Mouse (Mus musculus) spleen, postnatal 4 days (tissue): ENCODE results near the gene Nt5c.
"Not testable (repeated sequence)": the region's sequence is repeated elsewhere in the genome, so short reads cannot be mapped to it uniquely, and the experiment has no call there.

Source experiments
- DNase-seq, 2 experiments: peaks; one replicate each; pipeline ENCODE4 v3.0.0; 2022; ENCODE audit warnings: low spot score in 2 of 2

Gene Nt5c

DNA sequence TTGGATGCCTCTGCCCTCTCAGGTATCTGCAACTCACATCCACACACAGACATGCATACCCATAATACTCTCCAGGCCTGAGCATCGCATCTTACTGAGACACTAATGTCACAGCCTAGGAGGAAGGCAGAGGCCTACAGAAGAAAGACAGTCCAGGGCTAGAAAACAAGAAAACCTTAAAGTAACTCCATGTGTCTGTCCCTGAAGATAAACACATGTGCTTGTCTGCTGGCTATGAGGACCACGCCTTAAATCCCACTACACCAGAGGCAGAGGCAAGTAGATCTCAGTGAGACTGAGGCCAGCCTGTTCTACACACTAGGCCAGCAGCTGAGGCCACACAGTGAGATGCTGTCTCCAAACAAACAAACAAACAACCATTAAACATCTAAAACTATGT is 19.5 kb upstream of the Nt5c start:
- DNase-seq = peak in 1 of 2 experiments; percentile 51

- DNase-seq = no peak
These were observed 18.8 kb upstream of the Nt5c start for GRCm38 (mm10) chr11:115510507-115510888.

DNA sequence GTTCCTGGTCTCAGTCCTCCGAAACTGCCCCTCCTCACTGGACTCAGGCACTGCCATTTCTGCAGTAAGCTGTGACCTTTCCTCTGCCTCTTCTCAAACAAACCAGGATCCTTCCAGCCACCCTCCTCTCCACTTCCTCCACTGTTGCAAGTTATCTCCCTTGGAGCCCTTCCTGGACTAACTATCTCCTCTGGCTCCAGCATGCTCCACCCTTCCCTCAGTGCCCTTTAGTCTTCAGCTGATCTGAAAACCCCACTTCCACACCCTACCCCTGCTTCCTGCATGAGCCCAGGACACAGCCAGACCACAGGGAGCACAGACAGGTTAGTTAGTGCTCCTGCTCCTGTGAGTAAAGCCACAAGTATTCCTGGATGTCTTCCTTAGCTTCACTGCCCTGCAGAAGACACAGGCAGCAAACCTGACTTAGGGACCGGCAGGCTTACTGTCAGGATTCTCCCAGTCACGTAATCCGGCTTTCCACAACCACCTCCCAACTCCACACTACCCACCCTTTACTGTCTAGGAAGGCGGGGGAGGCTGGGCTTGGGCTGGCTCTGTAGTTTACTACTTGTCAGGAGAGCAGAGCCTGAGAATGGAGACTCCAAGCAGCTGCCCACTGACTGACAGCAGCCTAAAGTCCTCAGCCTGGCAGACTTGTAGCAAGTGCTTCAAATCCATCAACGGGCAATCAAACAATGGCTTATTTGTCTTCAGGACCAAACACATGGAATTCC is 18.3 kb upstream of the Nt5c start:
- peak in 1 of 2 experiments; percentile 39 for DNase-seq

GRCm38 (mm10) chr11:115508061-115508460 is 16.4 kb upstream of the Nt5c start:
- no peak for DNase-seq

- peak; percentile 54 to 71 for DNase-seq
These were observed 14.9 kb upstream of the Nt5c start for GRCm38 (mm10) chr11:115506586-115506985.

GRCm38 (mm10) chr11:115502636-115503035 is 11.0 kb upstream of the Nt5c start:
- no peak for DNase-seq

- DNase-seq = not testable (repeated sequence)
These were observed 4.9 kb upstream of the Nt5c start for GRCm38 (mm10) chr11:115496559-115496958.

GRCm38 (mm10) chr11:115492387-115492786 is 725 bp upstream of the Nt5c start:
- no peak for DNase-seq

- DNase-seq = no peak
These were observed 964 bp downstream of the Nt5c start for GRCm38 (mm10) chr11:115490441-115491355.

- DNase-seq = no peak
These were observed 3.0 kb downstream of the Nt5c start for GRCm38 (mm10) chr11:115488551-115489104.

DNA sequence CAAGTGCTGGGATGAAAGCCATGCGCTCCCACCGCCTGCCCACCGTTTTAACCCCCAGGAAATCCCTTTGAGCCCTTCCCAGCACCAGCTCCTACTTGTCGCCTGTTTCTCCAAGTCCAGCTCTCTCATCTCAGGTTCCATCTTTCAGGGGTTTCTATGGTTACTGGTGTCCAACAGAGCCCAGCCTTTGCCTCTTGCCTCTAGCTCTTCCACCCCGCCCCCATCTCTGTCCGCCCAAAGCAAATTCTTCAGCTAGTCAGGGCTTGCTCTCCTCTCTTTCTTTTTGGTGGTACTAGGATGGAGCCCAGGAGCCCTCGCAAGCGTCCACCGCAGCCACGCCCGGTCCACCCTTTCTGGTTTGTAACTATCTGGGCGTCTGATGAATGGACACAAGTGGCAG is 6.5 kb downstream of the Nt5c start:
- DNase-seq = no peak

GRCm38 (mm10) chr11:115483726-115484125 is 7.9 kb downstream of the Nt5c start:
- peak; percentile 78 to 93 for DNase-seq

- no peak for DNase-seq
These were observed 8.4 kb downstream of the Nt5c start for GRCm38 (mm10) chr11:115483278-115483677.

DNA sequence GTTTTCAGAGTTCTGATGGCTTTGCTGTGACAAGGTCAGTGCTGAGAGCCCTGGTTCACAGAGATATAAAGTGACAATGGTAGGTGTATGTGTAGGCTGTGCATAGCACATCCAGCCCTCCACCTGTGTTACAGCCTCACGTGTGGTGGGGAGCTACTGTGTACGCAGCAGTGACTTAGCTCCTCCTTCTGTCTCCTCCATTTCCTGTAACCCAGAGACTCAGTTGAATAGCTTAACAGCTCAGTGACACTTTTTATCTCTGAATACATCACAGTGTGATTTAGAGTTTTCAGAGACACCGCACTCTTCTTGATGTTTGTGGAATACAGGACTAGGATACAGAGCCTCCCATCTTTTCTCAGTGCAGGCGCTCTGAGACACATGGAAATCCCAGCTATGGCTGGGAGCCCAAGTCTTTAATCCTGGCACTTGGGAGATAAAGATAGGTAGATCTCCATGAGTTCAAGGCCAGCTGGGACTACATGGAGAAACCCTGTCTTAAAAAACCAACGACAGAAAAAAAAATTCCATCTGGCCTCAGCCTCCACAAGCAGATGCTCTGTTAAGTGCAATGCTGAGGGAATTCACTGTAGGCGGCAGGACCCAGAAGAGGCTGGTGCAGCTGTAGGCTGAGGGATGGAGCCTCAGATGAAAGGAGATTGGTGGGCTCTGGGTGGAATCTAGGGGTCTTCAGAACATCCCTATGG is 10.0 kb downstream of the Nt5c start:
- no peak for DNase-seq

- DNase-seq = no peak
These were observed 13.2 kb downstream of the Nt5c start for GRCm38 (mm10) chr11:115478296-115478938.

GRCm38 (mm10) chr11:115477388-115477787 is 14.3 kb downstream of the Nt5c start:
- not testable (repeated sequence) for DNase-seq

DNA sequence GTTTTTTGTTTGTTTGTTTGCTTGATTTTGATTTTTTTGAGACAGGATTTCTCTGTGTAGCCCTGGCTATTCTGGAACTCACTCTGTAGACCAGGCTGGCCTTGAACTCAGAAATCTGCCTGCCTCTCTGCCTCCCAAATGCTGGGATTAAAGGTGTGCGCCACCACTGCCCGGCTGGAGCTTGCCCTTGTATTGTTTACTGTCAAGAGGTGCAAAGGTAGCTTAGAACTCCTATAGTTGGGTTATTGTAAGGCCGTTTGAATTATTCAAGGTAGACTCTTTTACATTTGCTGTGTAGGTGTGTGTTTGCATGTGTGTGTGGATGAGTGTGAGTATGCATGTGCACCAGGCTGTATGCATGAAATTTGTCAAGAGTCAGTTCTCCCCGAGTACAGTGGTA is 15.0 kb downstream of the Nt5c start:
- DNase-seq = not testable (repeated sequence)

- DNase-seq = peak in 1 of 2 experiments; percentile 27
These were observed 15.9 kb downstream of the Nt5c start for GRCm38 (mm10) chr11:115475758-115476237.

DNA sequence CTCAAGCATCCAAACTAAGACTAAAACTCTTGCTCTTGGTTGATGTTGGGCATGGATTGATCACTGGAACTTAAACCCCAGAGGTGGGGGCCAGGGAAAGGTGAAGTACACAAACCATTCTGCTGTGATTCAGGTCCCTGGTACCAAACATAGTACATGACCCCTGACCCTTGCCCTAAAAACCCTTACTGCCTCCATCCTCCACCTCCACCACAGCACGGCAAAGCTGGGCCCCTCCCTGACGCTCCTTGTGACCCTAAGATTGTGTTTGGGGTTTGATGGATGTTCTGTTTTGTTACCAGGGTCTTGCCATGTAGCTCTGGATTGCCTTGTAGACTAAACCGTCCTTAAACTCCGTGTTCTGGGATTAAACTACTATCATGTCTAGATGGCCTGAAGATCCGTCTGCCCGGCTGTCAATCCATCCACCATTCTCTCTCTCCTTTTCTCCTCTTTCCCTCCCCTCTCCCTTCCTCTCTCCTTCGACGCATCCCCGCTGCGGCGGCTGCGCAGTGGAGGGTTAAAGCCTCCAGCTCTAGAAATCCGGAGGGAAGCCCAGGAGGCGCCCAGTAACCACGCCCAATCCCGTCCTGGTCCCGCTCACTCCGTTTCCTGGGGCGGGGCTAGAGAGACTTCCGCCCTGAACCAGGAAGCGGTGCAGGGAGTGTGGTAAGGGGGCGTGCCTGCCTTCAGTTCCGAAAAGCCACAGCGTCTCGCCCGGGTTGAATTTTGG is 16.5 kb downstream of the Nt5c start, which contains the start of gene Armc7:
TSS of gene Armc7 (plus strand) at position 643 of the 733 bp plus-strand sequence.
- DNase-seq = peak; percentile 92 to 95

DNA sequence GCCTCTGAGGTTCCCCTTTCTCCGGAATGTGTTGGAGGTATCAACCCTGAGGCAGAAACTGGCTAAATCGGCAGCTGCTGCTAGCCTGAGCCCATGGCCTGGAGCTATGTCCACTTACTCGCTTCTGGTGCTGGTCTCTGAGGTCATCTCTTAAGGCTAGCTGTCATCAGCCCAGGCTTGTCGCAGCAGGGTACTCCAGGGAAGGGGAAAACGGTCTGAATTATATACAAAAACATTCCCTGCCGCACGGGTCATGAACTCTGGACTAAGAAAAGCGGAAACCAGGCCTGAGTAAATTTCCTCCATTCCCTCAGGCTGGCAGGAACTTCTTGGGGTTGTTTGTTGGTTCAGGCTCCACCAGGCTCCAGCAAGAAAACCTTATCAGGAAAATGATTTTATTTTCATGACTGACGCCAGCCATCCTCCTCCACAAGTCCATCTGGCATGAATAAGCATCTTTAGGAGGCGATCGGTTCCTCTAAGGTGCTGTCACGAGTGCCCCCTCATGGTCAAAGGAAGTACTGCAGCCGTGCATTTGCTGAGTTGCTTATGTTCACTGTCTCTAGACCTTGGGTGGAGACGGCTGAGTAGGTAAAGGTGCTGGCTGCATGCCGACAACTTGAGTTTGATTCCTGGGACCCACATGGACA is 17.9 kb downstream of the Nt5c start:
- peak; percentile 94 to 98 for DNase-seq
